Mouse (Mus musculus) MEL (cell line): ENCODE data around the gene Clmp. TPM values are rescaled to one million over a fixed set of nuclear protein-coding genes. Genes with fewer than 3 reads are reported as not detected.

Experiments
- DNase-seq: peaks from one replicate; pipeline ENCODE4 v3.0.0; 2011; ENCODE audit warnings: low read depth, low spot score
- H3K27ac ChIP-seq: 2 replicates; pipeline ENCODE4 v1.5.1; 2012; ENCODE audit warnings: low read depth, mild to moderate bottlenecking, control low read depth, low read length, moderate library complexity; ENCODE audit not compliant: control insufficient read depth
- H3K27me3 ChIP-seq, 2 experiments: fragments of 150-350 bp in 1 of 2; sonication (generic) in 1 of 2; 2 replicates each; pipeline ENCODE4 v1.6.1; 2012; ENCODE audit warnings: low read length in 2 of 2, mild to moderate bottlenecking in 2 of 2, improper control_type of control experiment in 1 of 2, moderate library complexity in 1 of 2; ENCODE audit not compliant: insufficient read depth in 2 of 2, control insufficient read depth in 1 of 2
- H3K36me3 ChIP-seq, 2 experiments: 2 replicates each; pipeline ENCODE4 v1.6.1; 2012 to 2014; ENCODE audit warnings: low read length in 2 of 2, improper control_type of control experiment in 1 of 2, inconsistent platforms in 1 of 2, mild to moderate bottlenecking in 1 of 2; ENCODE audit not compliant: insufficient read depth in 2 of 2, control insufficient read depth in 1 of 2
- H3K4me1 ChIP-seq, 2 experiments: fragments of 150-350 bp in 1 of 2; sonication (generic) in 1 of 2; 2 replicates each; pipeline ENCODE4 v1.6.1; 2012; ENCODE audit warnings: low read length in 2 of 2, improper control_type of control experiment in 1 of 2, mild to moderate bottlenecking in 1 of 2; ENCODE audit not compliant: insufficient read depth in 2 of 2, control insufficient read depth in 1 of 2
- H3K4me3 ChIP-seq, 2 experiments: fragments of 150-350 bp in 1 of 2; sonication (generic) in 1 of 2; 2 replicates each; pipeline ENCODE4 v1.5.1; 2012; ENCODE audit warnings: low read depth in 2 of 2, low read length in 2 of 2, mild to moderate bottlenecking in 2 of 2, moderate library complexity in 2 of 2, control low read depth in 1 of 2, improper control_type of control experiment in 1 of 2; ENCODE audit not compliant: control insufficient read depth in 1 of 2, insufficient read depth in 1 of 2
- H3K79me2 ChIP-seq: 2 replicates; pipeline ENCODE4 v1.6.1; 2012; ENCODE audit warnings: mild to moderate bottlenecking, low read length, moderate library complexity; ENCODE audit not compliant: control insufficient read depth, poor library complexity, insufficient read depth
- H3K9ac ChIP-seq: 2 replicates; pipeline ENCODE4 v1.6.1; 2012; ENCODE audit warnings: low read depth, mild to moderate bottlenecking, control low read depth, low read length, moderate library complexity; ENCODE audit not compliant: control insufficient read depth, poor library complexity, severe bottlenecking
- H3K9me3 ChIP-seq: fragments of 150-350 bp; sonication (generic); replicated peaks from 2 replicates; pipeline ENCODE4 v1.6.1; 2012; ENCODE audit warnings: mild to moderate bottlenecking, low read length, improper control_type of control experiment, moderate library complexity; ENCODE audit not compliant: insufficient read depth
- BHLHE40 ChIP-seq: IDR thresholded peaks from 2 replicates; pipeline ENCODE4 v1.6.1; 2012; ENCODE audit warnings: low read depth, mild to moderate bottlenecking, inconsistent platforms, low read length, improper control_type of control experiment, borderline replicate concordance
- CHD1 ChIP-seq: IDR thresholded peaks from 2 replicates; pipeline ENCODE4 v1.6.1; 2012; ENCODE audit warnings: low read depth, mild to moderate bottlenecking, inconsistent platforms, low read length, improper control_type of control experiment
- CHD2 ChIP-seq: IDR thresholded peaks from 2 replicates; pipeline ENCODE4 v1.6.1; 2011; ENCODE audit warnings: low read length, improper control_type of control experiment
- CTCF ChIP-seq, 3 experiments: IDR thresholded peaks in 2 of 3; conservative IDR thresholded peaks in 1 of 3; 2 replicates each; pipeline ENCODE4 v1.5.1; 2011 to 2012; ENCODE audit warnings: low read length in 3 of 3, low read depth in 2 of 3, mild to moderate bottlenecking in 2 of 3, improper control_type of control experiment in 1 of 3, inconsistent platforms in 1 of 3, mixed read lengths in 1 of 3, moderate library complexity in 1 of 3; ENCODE audit not compliant: control insufficient read depth in 1 of 3, insufficient read depth in 1 of 3, poor library complexity in 1 of 3, severe bottlenecking in 1 of 3
- E2F4 ChIP-seq: IDR thresholded peaks from 2 replicates; pipeline ENCODE4 v1.6.1; 2011; ENCODE audit warnings: low read depth, low read length, improper control_type of control experiment, borderline replicate concordance
- ELF1 ChIP-seq: IDR thresholded peaks from 2 replicates; pipeline ENCODE4 v1.6.1; 2014; ENCODE audit warnings: low read depth, mild to moderate bottlenecking, inconsistent platforms, low read length, improper control_type of control experiment, moderate library complexity
- EP300 ChIP-seq, 2 experiments: IDR thresholded peaks; 2 replicates each; pipeline ENCODE4 v1.6.1; 2011; ENCODE audit warnings: improper control_type of control experiment in 2 of 2, low read length in 2 of 2, low read depth in 1 of 2, mild to moderate bottlenecking in 1 of 2
- ETS1 ChIP-seq: IDR thresholded peaks from 2 replicates; pipeline ENCODE4 v1.6.1; 2012; ENCODE audit warnings: low read depth, mild to moderate bottlenecking, inconsistent platforms, low read length, improper control_type of control experiment, moderate library complexity
- GATA1 ChIP-seq: IDR thresholded peaks from 2 replicates; pipeline ENCODE4 v1.6.1; 2011; ENCODE audit warnings: low read depth, low read length, improper control_type of control experiment
- HCFC1 ChIP-seq: IDR thresholded peaks from 2 replicates; pipeline ENCODE4 v1.6.1; 2012; ENCODE audit warnings: low read depth, mild to moderate bottlenecking, inconsistent platforms, low read length, improper control_type of control experiment, moderate library complexity
- JUND ChIP-seq: IDR thresholded peaks from 2 replicates; pipeline ENCODE4 v1.6.1; 2011; ENCODE audit warnings: low read depth, mild to moderate bottlenecking, improper control_type of control experiment, low read length
- KAT2A ChIP-seq: conservative IDR thresholded peaks from 2 replicates; pipeline ENCODE4 v1.6.1; 2012; ENCODE audit warnings: low read depth, low read length, improper control_type of control experiment, inconsistent platforms
- MAFK ChIP-seq: IDR thresholded peaks from 2 replicates; pipeline ENCODE4 v1.6.1; 2011; ENCODE audit warnings: low read depth, mild to moderate bottlenecking, low read length, improper control_type of control experiment, borderline replicate concordance
- MAX ChIP-seq: IDR thresholded peaks from 2 replicates; pipeline ENCODE4 v1.6.1; 2011; ENCODE audit warnings: low read length, improper control_type of control experiment
- MAZ ChIP-seq: IDR thresholded peaks from 2 replicates; pipeline ENCODE4 v1.6.1; 2012; ENCODE audit warnings: low read depth, mild to moderate bottlenecking, inconsistent platforms, low read length, improper control_type of control experiment
- MEF2A ChIP-seq: IDR thresholded peaks from 2 replicates; pipeline ENCODE4 v1.6.1; 2014; ENCODE audit warnings: low read depth, mild to moderate bottlenecking, inconsistent platforms, low read length, improper control_type of control experiment; ENCODE audit not compliant: poor library complexity, insufficient replicate concordance, severe bottlenecking; ENCODE audit errors: extremely low read depth
- MXI1 ChIP-seq: IDR thresholded peaks from 2 replicates; pipeline ENCODE4 v1.6.1; 2011; ENCODE audit warnings: mild to moderate bottlenecking, low read depth, low read length, improper control_type of control experiment
- MYB ChIP-seq: IDR thresholded peaks from 2 replicates; pipeline ENCODE4 v1.6.1; 2011; ENCODE audit warnings: mild to moderate bottlenecking, low read depth, low read length, improper control_type of control experiment
- MYC ChIP-seq: IDR thresholded peaks from 2 replicates; pipeline ENCODE4 v1.6.1; 2011; ENCODE audit warnings: low read depth, mild to moderate bottlenecking, low read length, improper control_type of control experiment, moderate library complexity
- NELFE ChIP-seq: IDR thresholded peaks from 2 replicates; pipeline ENCODE4 v1.6.1; 2011; ENCODE audit warnings: low read depth, low read length, improper control_type of control experiment
- NRF1 ChIP-seq: IDR thresholded peaks from 2 replicates; pipeline ENCODE4 v1.6.1; 2014; ENCODE audit warnings: low read depth, mild to moderate bottlenecking, inconsistent platforms, low read length, improper control_type of control experiment, moderate library complexity; ENCODE audit not compliant: poor library complexity, insufficient read depth, severe bottlenecking
- POLR2A ChIP-seq, 2 experiments: IDR thresholded peaks; 2 replicates each; pipeline ENCODE4 v1.6.1; 2011 to 2012; ENCODE audit warnings: low read length in 2 of 2, mild to moderate bottlenecking in 2 of 2, control low read depth in 1 of 2, improper control_type of control experiment in 1 of 2, low read depth in 1 of 2, moderate library complexity in 1 of 2; ENCODE audit not compliant: control insufficient read depth in 1 of 2, insufficient read depth in 1 of 2, poor library complexity in 1 of 2
- POLR2AphosphoS2 ChIP-seq: IDR thresholded peaks from 2 replicates; pipeline ENCODE4 v1.6.1; 2011; ENCODE audit warnings: low read length, improper control_type of control experiment
- POLR2AphosphoS5 ChIP-seq: IDR thresholded peaks from 2 replicates; pipeline ENCODE4 v1.6.1; 2012; ENCODE audit warnings: low read depth, borderline replicate concordance, mild to moderate bottlenecking, inconsistent platforms, low read length, moderate library complexity, mixed read lengths
- RCOR1 ChIP-seq: IDR thresholded peaks from 2 replicates; pipeline ENCODE4 v1.6.1; 2012; ENCODE audit warnings: low read depth, mild to moderate bottlenecking, inconsistent platforms, low read length, improper control_type of control experiment
- SIN3A ChIP-seq: IDR thresholded peaks from 2 replicates; pipeline ENCODE4 v1.6.1; 2012; ENCODE audit warnings: low read length, improper control_type of control experiment, inconsistent platforms
- SMC3 ChIP-seq: IDR thresholded peaks from 2 replicates; pipeline ENCODE4 v1.6.1; 2011; ENCODE audit warnings: low read depth, low read length, improper control_type of control experiment
- TBP ChIP-seq: IDR thresholded peaks from 2 replicates; pipeline ENCODE4 v1.8.0; 2011; ENCODE audit warnings: low read depth, low read length, improper control_type of control experiment
- TCF12 ChIP-seq: IDR thresholded peaks from 2 replicates; pipeline ENCODE4 v1.6.1; 2014; ENCODE audit warnings: low read depth, mild to moderate bottlenecking, inconsistent platforms, low read length, improper control_type of control experiment, moderate library complexity
- UBTF ChIP-seq: IDR thresholded peaks from 2 replicates; pipeline ENCODE4 v1.6.1; 2012; ENCODE audit warnings: low read depth, mild to moderate bottlenecking, inconsistent platforms, low read length, improper control_type of control experiment, moderate library complexity, borderline replicate concordance; ENCODE audit not compliant: insufficient read depth
- USF1 ChIP-seq: IDR thresholded peaks from 2 replicates; pipeline ENCODE4 v1.6.1; 2014; ENCODE audit warnings: low read depth, mild to moderate bottlenecking, inconsistent platforms, low read length, improper control_type of control experiment, moderate library complexity
- USF2 ChIP-seq, 2 experiments: IDR thresholded peaks; 2 replicates each; pipeline ENCODE4 v1.6.1; 2011 to 2012; ENCODE audit warnings: improper control_type of control experiment in 2 of 2, low read length in 2 of 2, borderline replicate concordance in 1 of 2, inconsistent platforms in 1 of 2, low read depth in 1 of 2, mild to moderate bottlenecking in 1 of 2; ENCODE audit not compliant: insufficient read depth in 1 of 2
- ZC3H11A ChIP-seq: IDR thresholded peaks from 2 replicates; pipeline ENCODE4 v1.6.1; 2012; ENCODE audit warnings: low read depth, mild to moderate bottlenecking, inconsistent platforms, low read length, improper control_type of control experiment
- ZKSCAN1 ChIP-seq: IDR thresholded peaks from 2 replicates; pipeline ENCODE4 v1.6.1; 2012; ENCODE audit warnings: low read depth, mild to moderate bottlenecking, inconsistent platforms, low read length, improper control_type of control experiment, moderate library complexity
- ZMIZ1 ChIP-seq: IDR thresholded peaks from 2 replicates; pipeline ENCODE4 v1.6.1; 2012; ENCODE audit warnings: low read depth, mild to moderate bottlenecking, inconsistent platforms, low read length, improper control_type of control experiment, moderate library complexity
- ZNF384 ChIP-seq: IDR thresholded peaks from 2 replicates; pipeline ENCODE4 v1.6.1; 2012; ENCODE audit warnings: low read depth, mild to moderate bottlenecking, inconsistent platforms, low read length, improper control_type of control experiment
- polyA plus RNA-seq, 2 experiments: library from polyadenylated mRNA; stranded (reverse) in 1 of 2; unstranded in 1 of 2; fragments of >175 nt in 1 of 2; fragments of >200 nt in 1 of 2; gene quantifications; 2 replicates each; pipeline versions ENCODE4 v1.2.1 to v1.2.4; 2012; ENCODE audit warnings: low replicate concordance in 2 of 2, low read depth in 1 of 2; ENCODE audit not compliant: insufficient read length in 2 of 2, insufficient read depth in 1 of 2, missing spikeins in 1 of 2
- total RNA-seq: library from RNA; depleted of rRNA; stranded (reverse); fragments of 300-350 nt; gene quantifications from 2 replicates; pipeline ENCODE4 v1.2.3, GENCODE M21; 2012

Gene Clmp
- total and polyA plus RNA-seq, 3 experiments: not detected

GRCm38 (mm10) chr9:40799837-40800501 is 114.2 kb downstream of the Clmp start:
- peak overlapping the region; percentile 61 to 81 for H3K4me3 ChIP-seq
- H3K27me3 ChIP-seq: no peaks in the 10 kb centered on the region
- no peaks in the 10 kb centered on the region for H3K9me3 ChIP-seq
- peaks cover 2 to 19% of the 10 kb centered on the region in 2 experiments; a peak in 3 of 4 replicates for H3K36me3 ChIP-seq
- H3K79me2 ChIP-seq: peaks cover 36% of the 10 kb centered on the region
- H3K27ac ChIP-seq: peak overlapping the region; percentile 100
- peak; percentile 87 for DNase-seq
- H3K9ac ChIP-seq: peak overlapping the region; percentile 97
- H3K4me1 ChIP-seq: peaks cover 0 to 14% of the 10 kb centered on the region in 2 experiments; a peak in 2 of 4 replicates
- no peak for TF ChIP-seq RCOR1
- peak; percentile 61 to 78 for TF ChIP-seq POLR2A (IDR thresholded peaks at IDR 0.05; ENCODE audit: control insufficient read depth in 1 of 2, insufficient read depth in 1 of 2, low read depth in 1 of 2, low read length in 2 of 2, poor library complexity in 1 of 2)
- no peak for TF ChIP-seq ZC3H11A
- no peak; a peak in 1 of 4 replicates for TF ChIP-seq USF2 (IDR thresholded peaks at IDR 0.05; ENCODE audit: borderline replicate concordance in 1 of 2, insufficient read depth in 1 of 2, low read depth in 1 of 2, low read length in 2 of 2)
- peak; percentile 46; the same call in 1 of the 2 replicates for TF ChIP-seq POLR2AphosphoS2
- no peak for TF ChIP-seq UBTF
- 0 out of 4 replicates have a peak, but pooled peaks of 1 of the 2 experiments have one; percentile 16 for TF ChIP-seq EP300 (IDR thresholded peaks at IDR 0.05; ENCODE audit: low read depth in 1 of 2, low read length in 2 of 2)
- TF ChIP-seq HCFC1: peak; percentile 65
- peak; percentile 63; the same call in 1 of the 2 replicates for TF ChIP-seq BHLHE40
- no peak for TF ChIP-seq JUND
- peak; percentile 79 for TF ChIP-seq NELFE
- TF ChIP-seq TBP: peak; percentile 75; the same call in 1 of the 2 replicates
- 0 out of 2 replicates have a peak, but pooled peaks have one; percentile 16 for TF ChIP-seq TCF12
- TF ChIP-seq SMC3: no peak
- peak; percentile 62; the same call in 1 of the 2 replicates for TF ChIP-seq ZMIZ1
- TF ChIP-seq POLR2AphosphoS5: no peak
- peak; percentile 76 for TF ChIP-seq MAX
- no peak for TF ChIP-seq MAZ
- peak; percentile 60 for TF ChIP-seq ETS1
- peak; percentile 94 for TF ChIP-seq MYC
- no peak for TF ChIP-seq GATA1
- no peak for TF ChIP-seq ZNF384
- no peak for TF ChIP-seq ELF1
- TF ChIP-seq SIN3A: 0 out of 2 replicates have a peak, but pooled peaks have one; percentile 34
- peak; percentile 86 for TF ChIP-seq MXI1
- no peak for TF ChIP-seq CHD2
- TF ChIP-seq USF1: peak; percentile 93
- no peak for TF ChIP-seq NRF1
- TF ChIP-seq MYB: no peak
- no peak for TF ChIP-seq ZKSCAN1
- TF ChIP-seq MEF2A: no peak
- TF ChIP-seq E2F4: no peak
- no peak for TF ChIP-seq MAFK
- no peak for TF ChIP-seq CTCF (IDR thresholded peaks at IDR 0.05 in 2 of 3, conservative IDR thresholded peaks at IDR 0.05 in 1 of 3; ENCODE audit: control insufficient read depth in 1 of 3, insufficient read depth in 1 of 3, low read depth in 2 of 3, low read length in 3 of 3, poor library complexity in 1 of 3, severe bottlenecking in 1 of 3)
- no peak; the same call in 1 of the 2 replicates for TF ChIP-seq KAT2A
- TF ChIP-seq CHD1: peak; percentile 96; the same call in 1 of the 2 replicates
